Mouse (Mus musculus) myocyte (in vitro differentiated cells): Measurements from ENCODE around the gene Mia. TPM values are rescaled to one million over a fixed set of nuclear protein-coding genes. Genes with fewer than 3 reads are reported as not detected.

Experiments used
- H3K27me3 ChIP-seq: one replicate; pipeline ENCODE4 v1.6.1; 2011; ENCODE audit not compliant: control insufficient read depth, insufficient read depth, insufficient read length
- H3K36me3 ChIP-seq: one replicate; pipeline ENCODE4 v1.6.1; 2011; ENCODE audit not compliant: control insufficient read depth, insufficient read depth
- H3K4me2 ChIP-seq: one replicate; pipeline ENCODE4 v1.6.1; 2011; ENCODE audit warnings: low read depth, control low read depth
- H3K4me3 ChIP-seq: one replicate; pipeline ENCODE4 v1.5.1; 2011; ENCODE audit warnings: mild to moderate bottlenecking, control low read depth, moderate library complexity
- H3K79me2 ChIP-seq: one replicate; pipeline ENCODE4 v1.6.1; 2011; ENCODE audit not compliant: control insufficient read depth, insufficient read depth
- H3ac ChIP-seq: one replicate; pipeline ENCODE4 v1.6.1; 2011; ENCODE audit not compliant: control insufficient read depth, insufficient read length
- CEBPB ChIP-seq: IDR thresholded peaks from 2 replicates; pipeline ENCODE4 v1.6.1; 2011; ENCODE audit warnings: mild to moderate bottlenecking, moderate library complexity; ENCODE audit not compliant: poor library complexity, insufficient read depth, severe bottlenecking
- E2F4 ChIP-seq: IDR thresholded peaks from one replicate; pipeline ENCODE4 v1.6.1; 2011; ENCODE audit warnings: mild to moderate bottlenecking, control low read depth, moderate library complexity; ENCODE audit not compliant: insufficient read depth
- MAX ChIP-seq: IDR thresholded peaks from one replicate; pipeline ENCODE4 v1.6.1; 2011; ENCODE audit warnings: low read depth, mild to moderate bottlenecking, control low read depth
- MYOD1 ChIP-seq, 3 experiments: IDR thresholded peaks; one replicate each; pipeline ENCODE4 v1.6.1; 2011; ENCODE audit warnings: control low read depth in 2 of 3, low read depth in 2 of 3, mild to moderate bottlenecking in 2 of 3, moderate library complexity in 1 of 3; ENCODE audit not compliant: insufficient read length in 2 of 3, control insufficient read depth in 1 of 3
- MYOG ChIP-seq, 3 experiments: IDR thresholded peaks; one replicate each; pipeline ENCODE4 v1.6.1; 2011; ENCODE audit warnings: control low read depth in 2 of 3, low read depth in 2 of 3, mild to moderate bottlenecking in 2 of 3; ENCODE audit not compliant: insufficient read length in 2 of 3, control insufficient read depth in 1 of 3, insufficient read depth in 1 of 3
- POLR2A ChIP-seq: IDR thresholded peaks from one replicate; pipeline ENCODE4 v1.6.1; 2011; ENCODE audit warnings: low read depth, mild to moderate bottlenecking, control low read depth, moderate library complexity; ENCODE audit not compliant: insufficient read length
- POLR2AphosphoS2 ChIP-seq: IDR thresholded peaks from one replicate; pipeline ENCODE4 v1.6.1; 2011; ENCODE audit warnings: low read depth, control low read depth; ENCODE audit not compliant: insufficient read length
- REST ChIP-seq: IDR thresholded peaks from one replicate; pipeline ENCODE4 v1.6.1; 2011; ENCODE audit warnings: mild to moderate bottlenecking, control low read depth, moderate library complexity; ENCODE audit not compliant: insufficient read depth, insufficient read length
- SRF ChIP-seq: IDR thresholded peaks from one replicate; pipeline ENCODE4 v1.6.1; 2011; ENCODE audit warnings: low read depth; ENCODE audit not compliant: control insufficient read depth, insufficient read length
- TCF12 ChIP-seq: IDR thresholded peaks from one replicate; pipeline ENCODE4 v1.6.1; 2011; ENCODE audit warnings: mild to moderate bottlenecking, control low read depth; ENCODE audit not compliant: poor library complexity, insufficient read depth, severe bottlenecking
- TCF3 ChIP-seq: IDR thresholded peaks from one replicate; pipeline ENCODE4 v1.6.1; 2011; ENCODE audit warnings: low read depth, control low read depth; ENCODE audit not compliant: insufficient read length
- USF1 ChIP-seq: IDR thresholded peaks from one replicate; pipeline ENCODE4 v1.6.1; 2011; ENCODE audit warnings: low read depth, mild to moderate bottlenecking, control low read depth, moderate library complexity
- polyA plus RNA-seq: library from polyadenylated mRNA; unstranded; fragments of >200 nt; fragmentation: generic; extraction: Trizol; gene quantifications from one replicate; pipeline ENCODE4 v1.2.1, GENCODE M21; 2012; ENCODE audit warnings: missing spikeins

Mia gene
- polyA plus RNA-seq, 1 experiment: 0.13 TPM

DNA sequence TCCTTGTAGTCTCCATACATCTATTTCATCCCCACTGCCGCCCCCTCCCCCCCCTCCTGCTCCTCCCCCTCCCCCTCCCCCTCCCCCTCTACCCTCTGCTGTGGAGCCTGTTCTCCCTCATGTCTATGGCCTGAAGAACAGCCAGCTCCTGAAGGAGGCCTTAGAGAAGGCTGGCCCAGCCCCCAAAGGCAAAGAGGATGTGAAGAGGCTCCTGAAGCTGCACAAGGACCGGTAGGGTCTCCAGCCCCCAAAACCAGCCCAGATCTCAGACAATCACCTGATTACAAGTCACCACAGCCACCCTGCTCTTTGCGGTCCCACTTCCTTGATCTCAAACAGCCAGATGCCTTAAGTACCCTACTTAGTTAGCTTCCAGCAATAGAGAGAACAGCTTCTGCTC lies 16.2 kb upstream of the Mia start:
- H3K79me2 ChIP-seq: peaks cover 32% of the 10 kb centered on the region
- TF ChIP-seq MYOG (IDR thresholded peaks at IDR 0.05; ENCODE audit: control insufficient read depth in 1 of 3, insufficient read depth in 1 of 3, insufficient read length in 2 of 3, low read depth in 2 of 3) (no peak), TCF12 (no peak), POLR2A (no peak), MAX (no peak), CEBPB (no peak), USF1 (no peak), SRF (no peak), POLR2AphosphoS2 (no peak), TCF3 (no peak), MYOD1 (IDR thresholded peaks at IDR 0.05; ENCODE audit: control insufficient read depth in 1 of 3, insufficient read length in 2 of 3, low read depth in 2 of 3) (no peak), REST (no peak), E2F4 (no peak)
- no peak overlapping the region for H3K4me2 ChIP-seq
- H3K27me3 ChIP-seq: no peaks in the 10 kb centered on the region
- H3K4me3 ChIP-seq: peak overlapping the region; percentile 80
- H3ac ChIP-seq: no peak overlapping the region
- H3K36me3 ChIP-seq: peaks cover 9% of the 10 kb centered on the region

DNA sequence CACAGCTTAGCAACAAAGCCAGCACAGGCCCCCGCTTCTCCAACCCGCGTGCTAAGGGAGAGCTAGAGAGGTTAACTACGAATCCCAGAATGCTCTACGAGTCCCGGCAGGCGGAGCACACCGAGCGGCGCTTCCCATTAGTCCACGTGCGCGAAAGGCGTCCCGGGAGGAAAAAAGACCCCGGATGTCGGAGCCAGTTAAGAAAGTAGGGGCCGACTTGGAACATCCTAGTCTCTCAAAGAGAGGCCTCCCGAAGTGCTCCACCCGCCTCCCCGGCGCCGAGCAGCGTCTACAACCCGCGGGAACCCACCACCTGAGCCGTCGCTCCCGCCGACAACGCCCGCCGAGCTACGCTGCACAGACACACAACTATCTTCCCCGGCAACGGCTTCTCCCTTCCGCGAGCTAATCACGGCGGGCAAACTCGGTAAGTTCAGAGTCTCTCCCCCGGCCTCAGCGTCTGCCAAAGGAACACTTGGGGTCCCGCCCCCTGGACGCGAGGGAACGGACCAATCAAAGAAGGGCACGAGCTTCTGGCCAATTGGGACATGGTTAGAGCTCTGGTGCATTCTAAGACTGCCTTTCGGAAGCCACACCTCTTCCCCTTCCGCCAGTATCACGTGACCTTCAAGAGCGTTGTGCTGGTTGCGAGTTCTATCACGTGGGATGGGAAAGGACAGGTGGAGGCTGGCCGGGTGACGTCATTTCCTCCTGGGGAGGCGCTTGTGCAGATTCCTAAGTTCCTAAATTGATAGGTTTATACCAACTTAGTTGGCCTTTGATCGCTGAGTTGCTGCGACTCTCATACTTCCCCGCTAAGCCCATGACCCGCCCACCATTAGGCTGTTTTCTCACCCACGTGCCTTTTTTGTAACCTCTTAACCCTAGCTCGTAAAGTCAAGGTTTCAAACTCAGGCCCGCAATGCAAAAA lies 15.0 kb upstream of the Mia start, which contains the start of the genes BC024978 and Snrpa:
BC024978 (plus strand) TSS at position 101 of the 931 bp plus-strand sequence.
Snrpa (minus strand) TSS at position 591 of the 931 bp plus-strand sequence.
- Histone ChIP-seq H3K36me3 (peaks cover 20% of the 10 kb centered on the region), H3K4me3 (peak within 1 kb of the TSS; percentile 80), H3K79me2 (peaks cover 38% of the 10 kb centered on the region), H3ac (peak within 1 kb of the TSS; percentile 80), H3K4me2 (peak within 1 kb of the TSS; percentile 100), H3K27me3 (no peaks in the 10 kb centered on the region)
- TF ChIP-seq MAX (peak; percentile 45), TCF3 (no peak), CEBPB (no peak), TCF12 (peak; percentile 16), POLR2AphosphoS2 (peak; percentile 39), MYOD1 (IDR thresholded peaks at IDR 0.05; ENCODE audit: control insufficient read depth in 1 of 3, insufficient read length in 2 of 3, low read depth in 2 of 3) (peak in 2 of 3 experiments; percentile 86 to 89), REST (no peak), MYOG (IDR thresholded peaks at IDR 0.05; ENCODE audit: control insufficient read depth in 1 of 3, insufficient read depth in 1 of 3, insufficient read length in 2 of 3, low read depth in 2 of 3) (peak in 2 of 3 experiments; percentile 24 to 84), POLR2A (peak; percentile 54), SRF (peak; percentile 18), E2F4 (no peak), USF1 (peak; percentile 99)

DNA sequence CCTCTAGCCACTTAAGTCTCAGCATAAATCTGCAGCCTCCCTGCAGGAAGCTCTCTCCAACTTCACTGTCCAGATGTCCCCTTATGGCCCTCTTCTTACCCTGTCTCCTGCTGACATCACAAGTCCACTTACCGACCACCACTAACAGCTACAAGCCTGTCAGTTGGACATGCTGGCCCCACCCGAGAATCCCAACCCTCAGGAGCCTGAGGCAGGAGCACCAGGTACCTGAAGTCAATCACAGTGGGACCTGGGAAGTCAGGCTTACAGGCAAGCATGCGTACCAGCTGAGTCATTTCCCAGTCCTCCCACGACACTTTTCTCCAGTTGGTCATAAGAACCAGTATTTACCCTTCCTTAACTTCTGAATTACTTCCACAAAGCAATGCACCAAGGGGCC lies 12.8 kb upstream of the Mia start:
- Histone ChIP-seq H3K79me2 (peaks cover 38% of the 10 kb centered on the region), H3K4me2 (peak overlapping the region; percentile 42), H3K36me3 (peaks cover 32% of the 10 kb centered on the region), H3K27me3 (no peaks in the 10 kb centered on the region), H3ac (no peak overlapping the region), H3K4me3 (peak overlapping the region; percentile 80)
- no peak for TF ChIP-seq SRF
- TF ChIP-seq REST: no peak
- no peak for TF ChIP-seq E2F4
- TF ChIP-seq TCF3: no peak
- TF ChIP-seq TCF12: no peak
- no peak for TF ChIP-seq POLR2AphosphoS2

DNA sequence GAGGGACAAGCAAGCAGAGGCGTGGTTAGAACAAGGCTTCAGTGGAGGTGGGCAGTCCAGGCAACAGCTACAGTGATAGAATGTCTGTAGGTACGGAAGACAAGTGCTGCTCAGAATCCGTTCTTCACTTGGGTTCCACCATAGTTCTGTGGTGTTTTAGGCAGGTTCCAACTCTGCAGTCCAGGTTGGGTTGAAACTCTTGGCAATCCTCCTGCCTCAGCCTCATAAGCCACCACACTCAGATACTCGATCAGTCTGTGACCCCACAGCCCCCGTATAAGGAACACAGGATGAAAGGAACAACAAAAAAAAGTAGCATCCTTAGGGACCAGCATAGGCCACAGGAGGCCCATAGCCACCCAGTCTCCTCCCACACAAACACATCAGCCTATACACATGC lies 11.5 kb upstream of the Mia start:
- no peak for TF ChIP-seq SRF
- no peak for TF ChIP-seq POLR2AphosphoS2
- no peak for TF ChIP-seq TCF12
- TF ChIP-seq USF1: no peak
- TF ChIP-seq MYOG (IDR thresholded peaks at IDR 0.05; ENCODE audit: control insufficient read depth in 1 of 3, insufficient read depth in 1 of 3, insufficient read length in 2 of 3, low read depth in 2 of 3): no peak
- TF ChIP-seq CEBPB: no peak
- no peak for TF ChIP-seq POLR2A
- H3K36me3 ChIP-seq: peaks cover 37% of the 10 kb centered on the region
- H3K27me3 ChIP-seq: no peaks in the 10 kb centered on the region
- H3K4me2 ChIP-seq: no peak overlapping the region
- no peak overlapping the region for H3K4me3 ChIP-seq
- H3K79me2 ChIP-seq: peaks cover 38% of the 10 kb centered on the region
- no peak overlapping the region for H3ac ChIP-seq
